Mouse (Mus musculus) heart, embryonic 13.5 days (tissue): ENCODE results near the gene Agpat4. TPM values are rescaled to one million over a fixed set of nuclear protein-coding genes. Genes with fewer than 3 reads are reported as not detected.

ENCODE experiments used
- ATAC-seq: fragments of 200-750 bp; cut with Nextera tagmentation; 2 replicates; pipeline ENCODE4 v1.8.0; 2017; ENCODE audit warnings: moderate TSS enrichment; ENCODE audit not compliant: insufficient number of reproducible peaks, low FRiP score, low TSS enrichment; ENCODE audit errors: extremely low read depth
- H3K27ac ChIP-seq: fragments of 300-500 bp; sonication (generic); replicated peaks from 2 replicates; pipeline ENCODE4 v1.5.1; 2015; ENCODE audit warnings: moderate library complexity, mild to moderate bottlenecking, inconsistent platforms
- H3K27me3 ChIP-seq: fragments of 300-500 bp; sonication (generic); replicated peaks from 2 replicates; pipeline ENCODE4 v1.6.1; 2015; ENCODE audit warnings: mild to moderate bottlenecking, inconsistent platforms
- H3K36me3 ChIP-seq: fragments of 300-500 bp; sonication (generic); 2 replicates; pipeline ENCODE4 v1.6.1; 2015; ENCODE audit warnings: mild to moderate bottlenecking, inconsistent platforms
- H3K4me1 ChIP-seq: fragments of 300-500 bp; sonication (generic); 2 replicates; pipeline ENCODE4 v1.6.1; 2015; ENCODE audit warnings: inconsistent platforms
- H3K4me2 ChIP-seq: fragments of 300-500 bp; sonication (generic); 2 replicates; pipeline ENCODE4 v1.6.1; 2015; ENCODE audit warnings: inconsistent platforms, mild to moderate bottlenecking, moderate library complexity
- H3K4me3 ChIP-seq: fragments of 300-500 bp; sonication (generic); 2 replicates; pipeline ENCODE4 v1.5.1; 2015; ENCODE audit warnings: moderate library complexity, mild to moderate bottlenecking, inconsistent platforms
- H3K9ac ChIP-seq: fragments of 300-500 bp; sonication (generic); 2 replicates; pipeline ENCODE4 v1.6.1; 2015; ENCODE audit warnings: inconsistent platforms, mild to moderate bottlenecking, moderate library complexity
- H3K9me3 ChIP-seq: fragments of 300-500 bp; sonication (generic); 2 replicates; pipeline ENCODE4 v1.6.1; 2016; ENCODE audit warnings: inconsistent platforms
- WGBS: fragments of 180-500 bp; shearing (Covaris S2); methylation state at CpG from one replicate; pipeline ENCODE4 v1.1.7; 2015; ENCODE audit warnings: mixed read lengths; 5-methylcytosine and 5-hydroxymethylcytosine counted together
- polyA plus RNA-seq: library from polyadenylated mRNA; unstranded; fragments of >200 nt; fragmentation: Nextera tagmentation; extraction: Ambion mirVana; gene quantifications from 2 replicates; pipeline ENCODE4 v1.2.1, GENCODE M21; 2015

Gene Agpat4
- polyA plus RNA-seq, 1 experiment from 2014 or later, result 16.9 TPM

DNA sequence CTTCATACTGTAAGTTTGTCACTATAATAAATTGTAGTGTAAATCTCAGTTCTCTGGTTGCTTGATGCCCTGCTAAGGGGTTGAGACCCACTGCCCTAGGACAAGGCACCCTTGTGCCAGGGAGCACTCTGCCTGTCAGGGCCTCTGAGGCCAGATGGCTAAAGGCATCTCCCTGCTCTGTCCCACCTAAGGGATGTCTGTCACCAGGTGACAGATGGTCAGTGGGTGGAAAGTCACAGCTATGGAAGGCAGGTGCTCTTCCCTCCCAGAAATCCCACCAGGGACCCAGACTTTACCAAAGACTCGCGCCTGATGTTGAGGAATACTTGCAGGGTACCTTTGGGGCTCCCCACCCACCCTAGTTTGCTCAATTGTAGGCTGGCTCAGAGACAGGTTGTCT, 42.0 kb downstream of the Agpat4 start:
- no peak for ATAC-seq
- WGBS, result 85% methylated on average over 2 of the region's 2 CpGs
- H3K27ac ChIP-seq, result no peak overlapping the region

GRCm38 (mm10) chr17:12160984-12161764, 42.7 kb downstream of the Agpat4 start:
- H3K4me2 ChIP-seq, result no peak overlapping the region
- H3K36me3 ChIP-seq, result 0 out of 2 replicates have a peak, but pooled peaks cover 4% of the 10 kb centered on the region
- H3K27ac ChIP-seq, result no peak overlapping the region
- 88% methylated on average over 13 of the region's 13 CpGs for WGBS
- no peaks in the 10 kb centered on the region for H3K9me3 ChIP-seq
- ATAC-seq, result no peak
- H3K9ac ChIP-seq, result no peak overlapping the region
- H3K4me1 ChIP-seq, result peaks cover 21% of the 10 kb centered on the region
- no peak overlapping the region for H3K4me3 ChIP-seq
- H3K27me3 ChIP-seq, result no peaks in the 10 kb centered on the region

More for the DNA sequence above, 42.0 kb downstream of the Agpat4 start:
- Histone ChIP-seq H3K9ac (no peak overlapping the region), H3K36me3 (0 out of 2 replicates have a peak, but pooled peaks cover 4% of the 10 kb centered on the region), H3K27me3 (no peaks in the 10 kb centered on the region), H3K4me3 (no peak overlapping the region), H3K4me1 (peaks cover 21% of the 10 kb centered on the region), H3K4me2 (no peak overlapping the region), H3K9me3 (no peaks in the 10 kb centered on the region)

GRCm38 (mm10) chr17:12161877-12162276, 43.4 kb downstream of the Agpat4 start:
- Histone ChIP-seq H3K4me3 (no peak overlapping the region), H3K36me3 (0 out of 2 replicates have a peak, but pooled peaks cover 4% of the 10 kb centered on the region), H3K27me3 (no peaks in the 10 kb centered on the region), H3K9me3 (no peaks in the 10 kb centered on the region), H3K27ac (no peak overlapping the region), H3K4me1 (peaks cover 21% of the 10 kb centered on the region), H3K4me2 (no peak overlapping the region), H3K9ac (no peak overlapping the region)
- WGBS, result 88% methylated on average over 7 of the region's 7 CpGs
- ATAC-seq, result no peak

- Histone ChIP-seq H3K4me2 (no peak overlapping the region), H3K36me3 (0 out of 2 replicates have a peak, but pooled peaks cover 4% of the 10 kb centered on the region), H3K9ac (no peak overlapping the region), H3K27ac (peak overlapping the region; percentile 53; the same call in 1 of the 2 replicates), H3K4me1 (peaks cover 28% of the 10 kb centered on the region), H3K4me3 (no peak overlapping the region), H3K27me3 (no peaks in the 10 kb centered on the region), H3K9me3 (no peaks in the 10 kb centered on the region)
- WGBS, result 77% methylated on average over 4 of the region's 4 CpGs
- no peak for ATAC-seq
These were observed 44.3 kb downstream of the Agpat4 start for GRCm38 (mm10) chr17:12162824-12163223.

GRCm38 (mm10) chr17:12163403-12163802, 44.9 kb downstream of the Agpat4 start:
- no peak overlapping the region for H3K4me3 ChIP-seq
- H3K27ac ChIP-seq, result peak overlapping the region; percentile 12; the same call in 1 of the 2 replicates

DNA sequence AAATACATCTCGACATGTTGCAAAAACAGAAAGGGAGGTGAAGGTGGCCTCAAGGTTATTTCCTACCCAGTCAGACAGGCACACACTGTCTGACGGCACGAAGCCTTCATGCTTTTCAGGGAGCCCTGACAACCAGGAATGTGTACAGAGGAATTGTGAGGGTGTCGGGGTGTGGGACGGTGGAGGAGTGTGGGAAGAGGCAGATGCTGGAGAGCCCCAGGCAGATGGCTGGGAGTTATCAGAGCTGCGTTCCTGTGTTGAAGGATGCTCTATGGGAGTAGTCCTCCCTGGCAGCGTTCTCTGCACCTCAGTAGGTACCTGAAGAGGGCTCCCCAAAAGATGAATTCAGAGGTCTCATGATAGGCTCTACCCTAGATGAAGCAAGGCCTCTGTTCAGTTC, 45.4 kb downstream of the Agpat4 start:
- H3K27ac ChIP-seq, result no peak overlapping the region
- no peak for ATAC-seq

More at GRCm38 (mm10) chr17:12163403-12163802, 44.9 kb downstream of the Agpat4 start:
- Histone ChIP-seq H3K36me3 (0 out of 2 replicates have a peak, but pooled peaks cover 4% of the 10 kb centered on the region), H3K4me2 (no peak overlapping the region), H3K27me3 (no peaks in the 10 kb centered on the region), H3K4me1 (peaks cover 34% of the 10 kb centered on the region), H3K9ac (no peak overlapping the region), H3K9me3 (no peaks in the 10 kb centered on the region)
- 55% methylated on average over 13 of the region's 13 CpGs for WGBS
- ATAC-seq, result no peak

DNA sequence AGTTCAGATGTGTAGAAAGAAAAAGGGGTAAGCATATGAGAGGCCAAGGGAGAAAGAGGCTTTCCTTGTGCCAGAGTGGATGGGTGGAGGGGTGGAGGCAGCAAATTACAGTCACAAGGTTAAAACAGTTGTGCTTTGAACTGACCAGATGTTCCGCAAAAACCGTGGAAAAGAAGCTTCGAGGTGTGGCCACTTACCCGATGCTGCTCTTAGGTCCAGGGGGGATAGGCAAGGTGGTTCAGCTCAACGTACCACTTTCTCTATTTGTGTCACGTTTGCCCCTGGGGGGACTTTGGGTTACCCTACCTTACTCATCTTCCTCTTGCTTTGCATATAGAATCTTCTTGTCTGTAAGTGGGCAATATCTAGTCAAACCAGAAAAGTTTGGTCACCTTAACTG, 46.0 kb downstream of the Agpat4 start:
- no peaks in the 10 kb centered on the region for H3K9me3 ChIP-seq
- H3K4me1 ChIP-seq, result peaks cover 45% of the 10 kb centered on the region
- ATAC-seq, result no peak
- H3K36me3 ChIP-seq, result 0 out of 2 replicates have a peak, but pooled peaks cover 4% of the 10 kb centered on the region
- no peaks in the 10 kb centered on the region for H3K27me3 ChIP-seq
- H3K4me3 ChIP-seq, result no peak overlapping the region
- no peak overlapping the region for H3K27ac ChIP-seq
- 91% methylated on average over 6 of the region's 6 CpGs for WGBS
- no peak overlapping the region for H3K4me2 ChIP-seq
- H3K9ac ChIP-seq, result no peak overlapping the region

More for the DNA sequence above, 45.4 kb downstream of the Agpat4 start:
- Histone ChIP-seq H3K27me3 (no peaks in the 10 kb centered on the region), H3K4me2 (no peak overlapping the region), H3K36me3 (0 out of 2 replicates have a peak, but pooled peaks cover 4% of the 10 kb centered on the region), H3K9ac (no peak overlapping the region), H3K4me1 (peaks cover 39% of the 10 kb centered on the region), H3K4me3 (no peak overlapping the region), H3K9me3 (no peaks in the 10 kb centered on the region)
- WGBS, result 62% methylated on average over 7 of the region's 7 CpGs

GRCm38 (mm10) chr17:12165009-12165695, 46.6 kb downstream of the Agpat4 start:
- no peak overlapping the region for H3K27ac ChIP-seq
- no peak overlapping the region for H3K9ac ChIP-seq
- no peaks in the 10 kb centered on the region for H3K9me3 ChIP-seq
- H3K4me2 ChIP-seq, result no peak overlapping the region
- 80% methylated on average over 11 of the region's 11 CpGs for WGBS
- no peaks in the 10 kb centered on the region for H3K36me3 ChIP-seq
- H3K4me3 ChIP-seq, result no peak overlapping the region
- no peak for ATAC-seq
- H3K4me1 ChIP-seq, result peaks cover 50% of the 10 kb centered on the region
- H3K27me3 ChIP-seq, result no peaks in the 10 kb centered on the region

DNA sequence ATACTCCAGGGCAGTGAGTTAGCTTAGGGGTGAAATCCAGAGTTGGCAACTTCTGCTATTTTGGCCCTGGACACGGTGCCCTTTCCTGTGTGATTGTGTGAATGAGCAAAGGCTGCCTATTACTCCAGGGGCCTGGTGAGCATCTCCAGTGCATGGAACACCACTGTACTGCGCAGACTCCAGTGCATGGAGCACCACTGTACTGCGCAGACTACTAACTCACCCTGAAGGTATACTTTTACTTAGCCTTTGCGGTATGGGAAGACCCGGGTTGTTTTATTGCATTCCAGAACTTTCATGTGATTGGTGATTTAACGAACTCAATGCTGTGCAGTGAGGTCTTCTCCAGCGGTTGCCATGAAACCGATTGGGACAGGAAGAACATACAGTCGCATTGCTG, 47.2 kb downstream of the Agpat4 start:
- Histone ChIP-seq H3K9me3 (no peaks in the 10 kb centered on the region), H3K27ac (no peak overlapping the region), H3K9ac (no peak overlapping the region), H3K4me2 (no peak overlapping the region), H3K4me3 (no peak overlapping the region), H3K27me3 (no peaks in the 10 kb centered on the region), H3K36me3 (no peaks in the 10 kb centered on the region), H3K4me1 (peaks cover 55% of the 10 kb centered on the region)
- WGBS, result 92% methylated on average over 9 of the region's 9 CpGs
- no peak for ATAC-seq

DNA sequence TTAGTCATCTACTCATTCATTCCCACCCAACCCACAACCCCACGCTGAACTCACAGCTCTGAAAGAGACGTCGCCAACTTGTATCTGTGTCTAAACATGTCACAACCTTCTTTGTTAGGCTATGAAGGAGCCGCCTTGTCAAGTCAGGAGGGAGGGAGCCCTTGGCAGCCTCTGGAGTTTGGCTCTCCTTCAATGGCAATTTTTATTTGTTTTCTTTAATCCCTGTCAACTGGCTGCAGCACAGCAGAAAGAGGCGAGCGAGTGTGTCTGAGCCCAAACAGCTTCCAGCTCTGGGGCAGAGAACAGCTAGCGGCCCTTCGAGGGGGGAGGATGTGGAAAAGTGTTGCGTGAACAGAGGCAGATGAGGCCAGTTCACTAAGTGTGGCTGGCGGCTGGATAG, 50.0 kb downstream of the Agpat4 start:
- no peak overlapping the region for H3K4me3 ChIP-seq
- peak; percentile 16; the same call in 1 of the 2 replicates for ATAC-seq
- peak overlapping the region; percentile 56 for H3K27ac ChIP-seq
- peak overlapping the region; percentile 31 for H3K4me2 ChIP-seq
- peak overlapping the region; percentile 44 for H3K9ac ChIP-seq
- H3K27me3 ChIP-seq, result no peaks in the 10 kb centered on the region
- WGBS, result 44% methylated on average over 10 of the region's 10 CpGs
- H3K4me1 ChIP-seq, result peaks cover 53% of the 10 kb centered on the region
- H3K9me3 ChIP-seq, result no peaks in the 10 kb centered on the region
- H3K36me3 ChIP-seq, result no peaks in the 10 kb centered on the region

GRCm38 (mm10) chr17:12169326-12169836, 50.9 kb downstream of the Agpat4 start:
- Histone ChIP-seq H3K9me3 (no peaks in the 10 kb centered on the region), H3K36me3 (peaks cover 6% of the 10 kb centered on the region; the same call in 1 of the 2 replicates), H3K27me3 (no peaks in the 10 kb centered on the region), H3K27ac (peak overlapping the region; percentile 56), H3K4me2 (0 out of 2 replicates have a peak overlapping the region, but pooled peaks have one; percentile 31), H3K4me1 (peaks cover 50% of the 10 kb centered on the region), H3K9ac (no peak overlapping the region), H3K4me3 (no peak overlapping the region)
- no peak for ATAC-seq
- WGBS, result 62% methylated on average over 12 of the region's 12 CpGs
